Mouse (Mus musculus): ENCODE data around the gene Tbc1d1.

- TF ChIP-seq CTCF (IDR thresholded peaks at IDR 0.05; ENCODE audit: borderline replicate concordance, control insufficient read depth, extremely low read depth, insufficient read depth, low read length, poor library complexity) (no peak), POLR2A (IDR thresholded peaks at IDR 0.05; ENCODE audit: control insufficient read depth, extremely low read depth, insufficient read depth, low read length, poor library complexity) (no peak)
Observed at GRCm38 (mm10) chr5:64315088-64315487, 159.0 kb downstream of the Tbc1d1 start.
